Mouse (Mus musculus) erythroblast, embryonic 14.5 days (primary cell): Measurements from ENCODE around the gene Slf2. TPM values are rescaled to one million over a fixed set of nuclear protein-coding genes. Genes with fewer than 3 reads are reported as not detected.
A peak's percentile ranks its signal among the peaks of the same experiment; 100 is the strongest.

Source experiments
- H3K27me3 ChIP-seq: 2 replicates; pipeline ENCODE4 v1.6.1; 2012; ENCODE audit warnings: inconsistent platforms; ENCODE audit not compliant: control insufficient read depth
- H3K36me3 ChIP-seq: 2 replicates; pipeline ENCODE4 v1.6.1; 2012; ENCODE audit warnings: mild to moderate bottlenecking, inconsistent platforms; ENCODE audit not compliant: control insufficient read depth
- H3K4me1 ChIP-seq: 2 replicates; pipeline ENCODE4 v1.6.1; 2012; ENCODE audit warnings: inconsistent platforms; ENCODE audit not compliant: control insufficient read depth
- H3K4me3 ChIP-seq: replicated peaks from 2 replicates; pipeline ENCODE3; 2012; ENCODE audit warnings: moderate library complexity, mild to moderate bottlenecking, inconsistent platforms
- H3K9me3 ChIP-seq: 2 replicates; pipeline ENCODE4 v1.6.1; 2012; ENCODE audit warnings: low read length, inconsistent platforms, mixed read lengths; ENCODE audit not compliant: control insufficient read depth
- GATA1 ChIP-seq: IDR thresholded peaks from 2 replicates; pipeline ENCODE4 v1.6.1; 2012; ENCODE audit warnings: low read length, inconsistent platforms, mixed read lengths
- TAL1 ChIP-seq: IDR thresholded peaks from 3 replicates; pipeline ENCODE4 v1.6.1; 2012; ENCODE audit warnings: low read length, inconsistent platforms, mixed read lengths
- polyA plus RNA-seq: library from polyadenylated mRNA; stranded (reverse); fragments of >175 nt; gene quantifications from 2 replicates; pipeline ENCODE4 v1.2.3, GENCODE M21; 2012

Slf2 gene
- polyA plus RNA-seq, 1 experiment = 0.61 TPM

GRCm38 (mm10) chr19:45012636-45013035 lies 81.7 kb downstream of the Slf2 start:
- H3K4me1 ChIP-seq = peaks cover 44% of the 10 kb centered on the region
- TF ChIP-seq GATA1 (no peak), TAL1 (no peak)
- no peaks in the 10 kb centered on the region for H3K9me3 ChIP-seq
- peaks cover 46% of the 10 kb centered on the region for H3K36me3 ChIP-seq
- H3K27me3 ChIP-seq = peaks cover 29% of the 10 kb centered on the region
- no peak overlapping the region for H3K4me3 ChIP-seq

GRCm38 (mm10) chr19:45013581-45014225 lies 82.8 kb downstream of the Slf2 start:
- TF ChIP-seq GATA1 (no peak), TAL1 (no peak)
- peaks cover 36% of the 10 kb centered on the region for H3K36me3 ChIP-seq
- no peak overlapping the region for H3K4me3 ChIP-seq
- peaks cover 39% of the 10 kb centered on the region for H3K27me3 ChIP-seq
- peaks cover 43% of the 10 kb centered on the region for H3K4me1 ChIP-seq
- no peaks in the 10 kb centered on the region for H3K9me3 ChIP-seq

GRCm38 (mm10) chr19:45014335-45014971 lies 83.5 kb downstream of the Slf2 start, which contains the start of gene Lzts2:
Gene Lzts2 (plus strand): TSS chr19:45014414.
- no peaks in the 10 kb centered on the region for H3K9me3 ChIP-seq
- TF ChIP-seq TAL1 = no peak
- TF ChIP-seq GATA1 = no peak
- peaks cover 42% of the 10 kb centered on the region for H3K27me3 ChIP-seq
- peaks cover 32% of the 10 kb centered on the region for H3K36me3 ChIP-seq
- H3K4me1 ChIP-seq = peaks cover 44% of the 10 kb centered on the region
- H3K4me3 ChIP-seq = peak within 1 kb of the TSS; percentile 59

GRCm38 (mm10) chr19:45014981-45015402 lies 84.0 kb downstream of the Slf2 start:
- Histone ChIP-seq H3K4me1 (peaks cover 44% of the 10 kb centered on the region), H3K27me3 (peaks cover 42% of the 10 kb centered on the region), H3K36me3 (peaks cover 28% of the 10 kb centered on the region), H3K4me3 (peak overlapping the region; percentile 59), H3K9me3 (no peaks in the 10 kb centered on the region)
- TF ChIP-seq GATA1 = no peak
- TF ChIP-seq TAL1 = no peak

GRCm38 (mm10) chr19:45015518-45016281 lies 84.7 kb downstream of the Slf2 start:
- Histone ChIP-seq H3K9me3 (no peaks in the 10 kb centered on the region), H3K36me3 (peaks cover 21% of the 10 kb centered on the region), H3K4me3 (peak overlapping the region; percentile 59), H3K4me1 (peaks cover 44% of the 10 kb centered on the region), H3K27me3 (peaks cover 42% of the 10 kb centered on the region)
- no peak for TF ChIP-seq GATA1
- no peak for TF ChIP-seq TAL1

- Histone ChIP-seq H3K36me3 (peaks cover 12% of the 10 kb centered on the region), H3K4me1 (peaks cover 44% of the 10 kb centered on the region), H3K4me3 (peak overlapping the region; percentile 59), H3K9me3 (no peaks in the 10 kb centered on the region), H3K27me3 (peaks cover 42% of the 10 kb centered on the region)
- TF ChIP-seq GATA1 (no peak), TAL1 (no peak)
These were observed 85.6 kb downstream of the Slf2 start for GRCm38 (mm10) chr19:45016341-45017215.

GRCm38 (mm10) chr19:45017216-45017771 lies 86.3 kb downstream of the Slf2 start:
- Histone ChIP-seq H3K9me3 (no peaks in the 10 kb centered on the region), H3K36me3 (peaks cover 6% of the 10 kb centered on the region), H3K4me3 (peak overlapping the region; percentile 59), H3K4me1 (peaks cover 44% of the 10 kb centered on the region), H3K27me3 (peaks cover 42% of the 10 kb centered on the region)
- TF ChIP-seq TAL1 (no peak), GATA1 (no peak)

GRCm38 (mm10) chr19:45017909-45018308 lies 87.0 kb downstream of the Slf2 start:
- Histone ChIP-seq H3K4me1 (peaks cover 44% of the 10 kb centered on the region), H3K9me3 (no peaks in the 10 kb centered on the region), H3K27me3 (peaks cover 42% of the 10 kb centered on the region), H3K36me3 (peaks cover 1% of the 10 kb centered on the region; the same call in 1 of the 2 replicates), H3K4me3 (peak overlapping the region; percentile 59)
- TF ChIP-seq GATA1 (no peak), TAL1 (no peak)
